Mouse (Mus musculus): ENCODE results near the gene Nploc4.

GRCm38 (mm10) chr11:120455413-120455812, 17.9 kb upstream of the Nploc4 start:
- TF ChIP-seq CTCF (IDR thresholded peaks at IDR 0.05; ENCODE audit: low read depth) (no peak), EP300 (IDR thresholded peaks at IDR 0.05; ENCODE audit: low read depth) (no peak)
